Mouse (Mus musculus) neural tube, embryonic 15.5 days (tissue): ENCODE results near the gene Rab7b. TPM values are rescaled to one million over a fixed set of nuclear protein-coding genes. Genes with fewer than 3 reads are reported as not detected.

Experiments
- ATAC-seq: fragments of 200-750 bp; cut with Nextera tagmentation; 2 replicates; pipeline ENCODE4 v1.8.0; 2017; ENCODE audit warnings: mild to moderate bottlenecking, moderate TSS enrichment, moderate library complexity; ENCODE audit not compliant: low FRiP score
- H3K27ac ChIP-seq: fragments of 300-500 bp; sonication (generic); replicated peaks from 2 replicates; pipeline ENCODE4 v1.5.1; 2015; ENCODE audit warnings: mild to moderate bottlenecking, inconsistent platforms
- H3K27me3 ChIP-seq: fragments of 300-500 bp; sonication (generic); replicated peaks from 2 replicates; pipeline ENCODE4 v1.6.1; 2015; ENCODE audit warnings: inconsistent platforms
- H3K36me3 ChIP-seq: fragments of 300-500 bp; sonication (generic); 2 replicates; pipeline ENCODE4 v1.6.1; 2015; ENCODE audit warnings: inconsistent platforms
- H3K4me1 ChIP-seq: fragments of 300-500 bp; sonication (generic); 2 replicates; pipeline ENCODE4 v1.6.1; 2015; ENCODE audit warnings: inconsistent platforms
- H3K4me2 ChIP-seq: fragments of 300-500 bp; sonication (generic); 2 replicates; pipeline ENCODE4 v1.6.1; 2015; ENCODE audit warnings: inconsistent platforms, mild to moderate bottlenecking, moderate library complexity
- H3K4me3 ChIP-seq: fragments of 300-500 bp; sonication (generic); replicated peaks from 2 replicates; pipeline ENCODE4 v1.5.1; 2015; ENCODE audit warnings: mild to moderate bottlenecking, inconsistent platforms
- H3K9ac ChIP-seq: fragments of 300-500 bp; sonication (generic); replicated peaks from 2 replicates; pipeline ENCODE4 v1.6.1; 2015; ENCODE audit warnings: mild to moderate bottlenecking, inconsistent platforms
- H3K9me3 ChIP-seq: fragments of 300-500 bp; sonication (generic); replicated peaks from 2 replicates; pipeline ENCODE4 v1.6.1; 2016; ENCODE audit warnings: inconsistent platforms
- WGBS: fragments of 180-500 bp; shearing (Covaris S2); methylation state at CpG from one replicate; pipeline ENCODE4 v1.1.7; 2015; ENCODE audit warnings: mixed read lengths; 5-methylcytosine and 5-hydroxymethylcytosine counted together
- polyA plus RNA-seq: library from polyadenylated mRNA; unstranded; fragments of >200 nt; fragmentation: Nextera tagmentation; extraction: Ambion mirVana; gene quantifications from 2 replicates; pipeline ENCODE4 v1.2.1, GENCODE M21; 2015

The Rab7b gene
- polyA plus RNA-seq, 1 experiment from 2014 or later: 1.4 TPM

DNA sequence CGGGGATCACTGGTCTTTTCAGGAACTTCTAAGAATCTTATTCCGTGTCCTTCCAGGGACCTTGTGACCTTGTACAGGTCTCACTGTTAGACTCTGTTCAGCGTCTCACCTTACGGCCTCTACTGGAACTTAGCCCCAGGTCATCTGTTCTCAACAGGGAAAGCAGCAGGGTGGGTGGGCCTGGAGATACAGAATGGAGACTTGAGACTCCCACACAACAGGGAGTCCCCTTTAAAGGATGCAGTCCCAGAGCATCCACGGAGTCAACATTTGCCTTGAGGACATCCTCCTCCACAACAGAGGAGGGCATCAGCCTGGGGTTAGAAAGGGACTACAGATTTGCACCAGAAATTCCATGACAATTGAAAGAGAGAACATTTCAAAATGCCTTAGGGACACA, 56.9 kb downstream of the Rab7b start:
- Histone ChIP-seq H3K4me3 (no peak overlapping the region), H3K4me1 (no peaks in the 10 kb centered on the region), H3K27ac (no peak overlapping the region), H3K9ac (no peak overlapping the region), H3K36me3 (no peaks in the 10 kb centered on the region), H3K9me3 (no peaks in the 10 kb centered on the region), H3K27me3 (no peaks in the 10 kb centered on the region), H3K4me2 (no peak overlapping the region)
- ATAC-seq: no peak
- 69% methylated on average over 5 of the region's 5 CpGs for WGBS

DNA sequence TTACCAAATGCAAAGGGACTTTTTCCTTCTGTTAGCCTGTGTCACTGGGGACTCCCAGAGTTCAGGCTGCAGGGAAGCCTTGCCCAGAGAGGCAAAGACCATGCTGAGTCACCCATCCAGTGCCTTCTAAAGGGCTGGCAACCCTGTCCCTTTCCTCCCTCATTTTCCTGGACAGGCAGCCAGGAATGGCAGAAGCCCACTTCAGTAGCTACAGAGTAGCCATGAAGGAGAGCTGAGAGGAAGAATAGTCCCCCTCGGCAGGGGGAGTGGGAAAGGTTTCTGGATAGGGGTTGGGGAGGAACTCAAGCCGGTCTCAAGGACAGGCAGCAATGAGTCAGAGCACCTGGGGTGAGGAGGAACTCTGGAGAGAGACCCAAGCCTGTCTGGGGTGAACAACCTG, 59.3 kb downstream of the Rab7b start:
- Histone ChIP-seq H3K36me3 (no peaks in the 10 kb centered on the region), H3K4me2 (no peak overlapping the region), H3K9me3 (no peaks in the 10 kb centered on the region), H3K27ac (no peak overlapping the region), H3K27me3 (no peaks in the 10 kb centered on the region), H3K4me3 (no peak overlapping the region), H3K9ac (no peak overlapping the region), H3K4me1 (no peaks in the 10 kb centered on the region)
- ATAC-seq: no peak
- WGBS: 68% methylated on average over 2 of the region's 2 CpGs

GRCm38 (mm10) chr1:131748636-131749035, 60.1 kb downstream of the Rab7b start:
- no peak for ATAC-seq
- Histone ChIP-seq H3K27me3 (no peaks in the 10 kb centered on the region), H3K4me2 (no peak overlapping the region), H3K4me1 (no peaks in the 10 kb centered on the region), H3K4me3 (no peak overlapping the region), H3K27ac (no peak overlapping the region), H3K36me3 (no peaks in the 10 kb centered on the region), H3K9ac (no peak overlapping the region), H3K9me3 (no peaks in the 10 kb centered on the region)
- 89% methylated on average over 2 of the region's 2 CpGs for WGBS

DNA sequence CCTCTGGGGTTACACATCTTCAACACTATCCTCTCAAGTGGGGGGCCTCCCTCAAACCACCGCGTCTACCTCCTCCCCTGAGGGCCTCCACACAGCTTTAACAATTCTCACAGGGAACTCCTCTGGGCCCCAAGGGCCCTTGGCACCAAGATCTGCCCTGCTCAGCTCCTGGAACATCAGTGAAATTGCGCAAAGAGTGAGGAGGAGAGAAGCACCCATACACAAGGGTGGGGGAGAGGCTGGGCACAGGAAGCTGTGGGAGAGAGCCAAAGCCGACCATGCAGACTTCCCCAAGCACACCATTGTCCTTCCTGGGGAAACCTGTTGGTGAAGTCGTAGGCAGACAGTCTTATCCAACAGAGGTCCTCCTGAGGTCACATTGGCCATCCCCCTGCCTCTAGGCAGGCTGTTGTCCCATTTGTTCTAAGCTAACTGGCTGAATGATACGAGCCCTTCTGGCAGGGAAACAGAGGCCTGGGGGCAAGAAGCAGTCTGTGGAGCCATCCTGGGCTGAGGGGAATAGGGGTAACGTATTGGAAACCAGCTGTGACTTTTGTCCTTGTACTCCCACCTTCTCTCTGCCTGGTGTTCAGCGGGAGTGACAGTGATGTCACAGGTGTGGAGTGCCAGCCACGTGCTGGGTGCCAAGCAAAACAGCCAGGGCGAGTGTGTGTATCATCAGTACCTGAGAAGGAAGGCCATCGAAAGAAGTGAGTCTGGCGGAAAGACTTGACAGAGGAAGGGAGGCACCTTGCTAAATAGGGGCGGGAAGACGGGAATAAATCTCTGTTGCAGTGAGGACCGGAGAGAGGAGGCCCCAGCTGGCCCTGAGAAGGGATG, 61.4 kb downstream of the Rab7b start:
- H3K9me3 ChIP-seq: no peaks in the 10 kb centered on the region
- no peaks in the 10 kb centered on the region for H3K36me3 ChIP-seq
- H3K27ac ChIP-seq: no peak overlapping the region
- no peak for ATAC-seq
- H3K9ac ChIP-seq: no peak overlapping the region
- H3K4me2 ChIP-seq: no peak overlapping the region
- no peaks in the 10 kb centered on the region for H3K4me1 ChIP-seq
- 80% methylated on average over 15 of the region's 15 CpGs for WGBS
- no peak overlapping the region for H3K4me3 ChIP-seq
- no peaks in the 10 kb centered on the region for H3K27me3 ChIP-seq

GRCm38 (mm10) chr1:131751181-131751890, 62.8 kb downstream of the Rab7b start:
- Histone ChIP-seq H3K4me3 (no peak overlapping the region), H3K9me3 (no peaks in the 10 kb centered on the region), H3K27ac (no peak overlapping the region), H3K9ac (no peak overlapping the region), H3K4me2 (no peak overlapping the region), H3K27me3 (no peaks in the 10 kb centered on the region), H3K36me3 (no peaks in the 10 kb centered on the region), H3K4me1 (no peaks in the 10 kb centered on the region)
- WGBS: 78% methylated on average over 3 of the region's 3 CpGs
- no peak for ATAC-seq

DNA sequence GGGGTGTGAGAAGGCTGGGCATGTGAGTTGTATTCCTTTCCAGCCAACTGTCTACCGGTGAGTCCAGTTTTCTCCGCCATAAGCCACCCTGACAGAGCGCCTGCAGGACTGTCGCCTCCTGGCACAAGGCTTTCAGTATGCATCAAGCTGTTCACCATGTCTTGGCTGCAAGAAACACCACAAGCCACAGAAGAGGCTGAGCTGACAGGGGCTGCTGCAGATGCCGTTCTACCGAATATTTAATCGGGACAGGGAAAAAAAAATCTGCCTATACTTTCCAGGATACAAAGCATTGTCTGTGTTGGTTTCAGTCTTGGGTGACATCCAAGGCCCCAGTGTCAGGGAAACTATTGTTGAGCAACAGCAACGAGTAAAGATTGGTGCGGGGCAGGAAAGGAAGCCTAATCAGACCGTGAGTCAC, 63.4 kb downstream of the Rab7b start:
- Histone ChIP-seq H3K9me3 (no peaks in the 10 kb centered on the region), H3K4me1 (no peaks in the 10 kb centered on the region), H3K4me3 (no peak overlapping the region), H3K4me2 (no peak overlapping the region), H3K27me3 (no peaks in the 10 kb centered on the region), H3K27ac (no peak overlapping the region), H3K36me3 (no peaks in the 10 kb centered on the region), H3K9ac (no peak overlapping the region)
- 58% methylated on average over 10 of the region's 10 CpGs for WGBS
- ATAC-seq: no peak

DNA sequence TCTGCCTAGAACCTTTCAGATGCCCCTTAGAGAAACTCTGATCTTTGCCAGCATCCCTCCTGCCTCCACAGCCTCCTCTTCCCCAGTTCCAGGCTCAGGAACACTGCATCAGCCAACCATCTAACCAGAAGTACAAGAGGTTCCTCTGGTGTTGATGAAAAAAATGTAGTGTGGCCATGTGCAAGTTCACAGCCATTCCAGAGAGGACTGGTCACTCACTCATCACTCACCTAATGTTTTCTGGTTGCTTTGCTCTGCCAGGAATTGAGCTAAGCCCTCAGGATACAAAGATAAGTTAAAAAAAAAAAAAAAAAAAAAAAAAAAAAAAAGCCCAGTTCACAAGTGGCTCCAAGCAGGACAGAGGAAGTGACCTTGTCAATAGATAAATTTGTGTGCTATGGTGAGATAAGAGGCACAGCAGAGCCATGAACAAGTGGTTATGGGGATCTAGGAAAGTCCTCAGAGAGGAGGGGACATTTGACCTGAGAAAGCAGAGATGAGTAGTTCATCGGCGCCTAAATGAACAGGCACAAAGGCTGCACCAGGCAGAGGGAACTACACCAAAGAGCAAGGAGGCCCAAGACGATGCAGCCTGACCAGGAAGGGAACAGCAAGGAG, 65.8 kb downstream of the Rab7b start:
- Histone ChIP-seq H3K4me2 (no peak overlapping the region), H3K27ac (no peak overlapping the region), H3K36me3 (no peaks in the 10 kb centered on the region), H3K9me3 (no peaks in the 10 kb centered on the region), H3K9ac (no peak overlapping the region), H3K4me1 (no peaks in the 10 kb centered on the region), H3K4me3 (no peak overlapping the region), H3K27me3 (no peaks in the 10 kb centered on the region)
- 84% methylated on average over 3 of the region's 3 CpGs for WGBS
- ATAC-seq: no peak

DNA sequence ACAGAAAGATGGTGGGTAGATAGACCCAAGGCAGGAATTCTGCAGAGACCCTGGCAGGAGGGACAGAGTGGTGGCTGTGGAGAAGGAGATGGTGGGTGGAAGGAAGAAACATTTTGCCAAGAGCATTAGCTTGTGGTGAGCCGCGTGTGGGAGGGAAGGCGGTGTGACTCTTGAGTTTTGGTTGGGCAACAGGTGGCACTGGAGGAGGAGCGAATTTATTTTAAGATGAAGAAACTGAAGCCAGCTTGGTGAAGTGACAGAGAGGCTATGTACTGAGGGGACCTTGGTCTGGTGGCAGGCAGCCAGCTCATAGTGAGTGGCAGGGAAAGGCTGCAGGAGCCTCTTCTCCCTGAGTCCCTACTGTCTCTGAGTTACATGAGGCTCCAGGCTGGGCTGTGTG, 66.4 kb downstream of the Rab7b start:
- Histone ChIP-seq H3K36me3 (no peaks in the 10 kb centered on the region), H3K4me2 (no peak overlapping the region), H3K27me3 (no peaks in the 10 kb centered on the region), H3K9me3 (no peaks in the 10 kb centered on the region), H3K9ac (no peak overlapping the region), H3K4me3 (no peak overlapping the region), H3K4me1 (no peaks in the 10 kb centered on the region), H3K27ac (no peak overlapping the region)
- WGBS: 93% methylated on average over 4 of the region's 4 CpGs
- ATAC-seq: no peak

DNA sequence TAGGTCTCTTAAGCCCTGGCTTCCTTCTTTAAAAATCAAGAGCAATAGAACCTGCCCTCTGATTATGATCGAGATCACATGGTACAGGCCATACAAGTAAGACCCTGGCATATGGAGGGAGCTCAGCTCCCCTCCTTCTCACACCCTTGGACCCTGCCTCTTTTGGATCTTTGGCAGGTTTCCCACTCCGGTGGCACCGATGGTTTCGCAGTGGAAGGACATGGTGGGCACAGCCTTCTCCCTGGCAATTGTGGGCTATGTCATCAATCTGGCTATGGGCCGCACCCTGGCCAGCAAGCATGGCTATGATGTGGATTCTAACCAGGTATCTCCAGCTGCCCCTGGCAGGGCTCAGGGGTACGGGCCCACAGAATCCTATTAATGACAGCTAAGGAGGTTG, 68.7 kb downstream of the Rab7b start:
- WGBS: 95% methylated on average over 6 of the region's 6 CpGs
- no peak overlapping the region for H3K4me3 ChIP-seq
- H3K9ac ChIP-seq: no peak overlapping the region
- no peak for ATAC-seq
- no peak overlapping the region for H3K27ac ChIP-seq
- no peaks in the 10 kb centered on the region for H3K36me3 ChIP-seq
- no peaks in the 10 kb centered on the region for H3K4me1 ChIP-seq
- no peaks in the 10 kb centered on the region for H3K9me3 ChIP-seq
- no peaks in the 10 kb centered on the region for H3K27me3 ChIP-seq
- no peak overlapping the region for H3K4me2 ChIP-seq

- Histone ChIP-seq H3K36me3 (no peaks in the 10 kb centered on the region), H3K4me2 (no peak overlapping the region), H3K27me3 (no peaks in the 10 kb centered on the region), H3K4me1 (no peaks in the 10 kb centered on the region), H3K9me3 (no peaks in the 10 kb centered on the region), H3K9ac (no peak overlapping the region), H3K27ac (no peak overlapping the region), H3K4me3 (no peak overlapping the region)
- WGBS: 58% methylated on average over 7 of the region's 7 CpGs
- ATAC-seq: no peak
These were observed 70.3 kb downstream of the Rab7b start for GRCm38 (mm10) chr1:131758796-131759195.

DNA sequence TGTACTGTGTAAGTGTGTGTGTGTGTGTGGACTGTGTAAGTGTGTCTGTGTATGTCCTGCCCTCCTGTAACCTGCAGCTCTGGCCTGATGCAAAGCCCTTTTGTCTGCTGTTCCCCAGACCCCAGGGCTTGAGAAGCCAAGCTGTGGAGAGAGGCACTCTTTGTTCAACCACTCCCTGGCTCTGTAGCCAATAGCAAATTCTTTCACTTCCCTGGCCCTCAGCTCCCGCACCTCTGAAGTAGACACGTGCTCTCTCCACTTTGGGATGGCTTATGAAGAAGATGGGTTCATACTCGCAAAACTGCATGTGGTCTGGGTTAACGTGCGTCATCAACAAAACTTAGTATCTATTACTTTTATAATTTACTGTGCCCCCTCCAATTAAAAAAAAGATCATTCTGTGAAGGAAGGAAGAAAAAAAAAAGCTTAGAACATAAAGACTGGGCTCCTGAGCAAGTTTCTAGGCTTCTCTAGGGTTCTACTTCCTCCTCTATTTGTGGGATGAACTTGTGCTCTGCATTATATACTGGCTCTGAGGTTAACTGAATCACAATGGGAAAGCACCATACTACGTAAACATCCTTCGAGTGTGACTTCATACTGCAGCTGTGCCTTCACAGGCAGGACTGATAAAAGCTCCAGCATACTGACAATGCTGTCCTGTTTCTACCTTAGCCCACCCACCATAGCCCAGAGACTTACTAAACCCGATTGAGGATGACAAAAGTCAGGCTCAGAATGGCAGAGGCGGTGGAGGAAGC, 71.4 kb downstream of the Rab7b start:
- Histone ChIP-seq H3K27me3 (no peaks in the 10 kb centered on the region), H3K4me2 (no peak overlapping the region), H3K4me3 (no peak overlapping the region), H3K9me3 (no peaks in the 10 kb centered on the region), H3K4me1 (no peaks in the 10 kb centered on the region), H3K9ac (no peak overlapping the region), H3K36me3 (no peaks in the 10 kb centered on the region), H3K27ac (no peak overlapping the region)
- WGBS: 70% methylated on average over 9 of the region's 9 CpGs
- ATAC-seq: no peak
